Mouse (Mus musculus) 3T3-L1 (cell line): ENCODE measurements around the gene Stx6.

Source experiments
- DNase-seq: peaks from one replicate; pipeline ENCODE4 v3.0.0-alpha.2; 2015; ENCODE audit warnings: low read depth, low spot score

The Stx6 gene

GRCm38 (mm10) chr1:155205822-155206660 is 47.5 kb downstream of the Stx6 start:
- no peak for DNase-seq

GRCm38 (mm10) chr1:155207859-155208258 is 49.3 kb downstream of the Stx6 start:
- no peak for DNase-seq

GRCm38 (mm10) chr1:155210011-155210763 is 51.7 kb downstream of the Stx6 start:
- DNase-seq, result no peak

- DNase-seq, result no peak
Observed at GRCm38 (mm10) chr1:155211017-155211416, 52.5 kb downstream of the Stx6 start.

GRCm38 (mm10) chr1:155212081-155212480 is 53.6 kb downstream of the Stx6 start:
- DNase-seq, result no peak

- DNase-seq, result no peak
Observed at GRCm38 (mm10) chr1:155212493-155212892, 54.0 kb downstream of the Stx6 start.

- DNase-seq, result no peak
Observed at GRCm38 (mm10) chr1:155212936-155213774, 54.6 kb downstream of the Stx6 start.

GRCm38 (mm10) chr1:155213912-155214311 is 55.4 kb downstream of the Stx6 start:
- DNase-seq, result no peak

- peak; percentile 35 for DNase-seq
Observed at GRCm38 (mm10) chr1:155215066-155215764, 56.7 kb downstream of the Stx6 start.

- no peak for DNase-seq
Observed at GRCm38 (mm10) chr1:155216313-155216712, 57.8 kb downstream of the Stx6 start.

- DNase-seq, result no peak
Observed at GRCm38 (mm10) chr1:155216844-155217243, 58.3 kb downstream of the Stx6 start.

- peak; percentile 75 for DNase-seq
Observed at GRCm38 (mm10) chr1:155217865-155218541, 59.5 kb downstream of the Stx6 start.

- no peak for DNase-seq
Observed at GRCm38 (mm10) chr1:155218924-155219323, 60.4 kb downstream of the Stx6 start.

- DNase-seq, result no peak
Observed at GRCm38 (mm10) chr1:155222101-155222669, 63.7 kb downstream of the Stx6 start.

- DNase-seq, result no peak
Observed at GRCm38 (mm10) chr1:155223036-155223435, 64.5 kb downstream of the Stx6 start.

- DNase-seq, result peak; percentile 84
Observed at GRCm38 (mm10) chr1:155223849-155224554, 65.5 kb downstream of the Stx6 start.

GRCm38 (mm10) chr1:155229464-155230411 is 71.2 kb downstream of the Stx6 start:
- peak; percentile 70 for DNase-seq

GRCm38 (mm10) chr1:155232385-155232784 is 73.9 kb downstream of the Stx6 start:
- DNase-seq, result no peak

- no peak for DNase-seq
Observed at GRCm38 (mm10) chr1:155232786-155233185, 74.3 kb downstream of the Stx6 start.
